Mouse (Mus musculus): Measurements from ENCODE around the gene Grid2.

The Grid2 gene

GRCm38 (mm10) chr6:64617417-64618135, 1361.9 kb downstream of the Grid2 start:
- no peak for TF ChIP-seq CTCF (conservative IDR thresholded peaks at IDR 0.05; ENCODE audit: low read length)
- no peak for TF ChIP-seq NANOG (IDR thresholded peaks at IDR 0.05; ENCODE audit: borderline replicate concordance, low read length)
- TF ChIP-seq POU5F1 (IDR thresholded peaks at IDR 0.05; ENCODE audit: borderline replicate concordance, low read length): no peak
- H3K4me3 ChIP-seq (replicated peaks; ENCODE audit: low read length): no peak overlapping the region
- H3K4me1 ChIP-seq (replicated peaks; ENCODE audit: low read depth, low read length): no peaks in the 10 kb centered on the region
- H3K27me3 ChIP-seq (ENCODE audit: insufficient read depth, low read length): no peaks in the 10 kb centered on the region
- no peaks in the 10 kb centered on the region for H3K9me3 ChIP-seq (ENCODE audit: low read length)
- H3K36me3 ChIP-seq (ENCODE audit: insufficient read depth, low read length): no peaks in the 10 kb centered on the region

DNA sequence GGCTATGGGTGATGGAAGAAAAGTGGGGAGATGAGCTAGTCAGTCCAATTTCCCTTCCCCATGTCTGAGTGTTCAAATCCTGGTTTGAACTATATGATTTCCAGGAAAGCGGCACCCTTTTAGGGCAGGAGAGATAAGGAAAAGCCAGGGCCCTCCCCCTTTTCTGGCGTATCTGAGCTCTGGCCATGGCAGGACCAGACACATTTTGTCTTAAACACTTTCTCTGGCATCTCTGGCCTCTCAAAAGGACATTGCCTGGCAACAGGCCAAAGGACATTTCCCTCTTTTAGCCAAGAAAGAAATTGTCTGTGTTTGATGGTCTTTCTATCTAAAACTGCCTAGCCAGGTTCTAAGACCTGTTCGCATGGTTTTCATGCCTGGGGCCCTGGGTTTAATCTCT, 1367.7 kb downstream of the Grid2 start:
- no peaks in the 10 kb centered on the region for H3K4me1 ChIP-seq (replicated peaks; ENCODE audit: low read depth, low read length)
- no peaks in the 10 kb centered on the region for H3K27me3 ChIP-seq (ENCODE audit: insufficient read depth, low read length)
- no peak overlapping the region for H3K4me3 ChIP-seq (replicated peaks; ENCODE audit: low read length)
- no peak for TF ChIP-seq NANOG (IDR thresholded peaks at IDR 0.05; ENCODE audit: borderline replicate concordance, low read length)
- TF ChIP-seq CTCF (conservative IDR thresholded peaks at IDR 0.05; ENCODE audit: low read length): no peak
- no peaks in the 10 kb centered on the region for H3K36me3 ChIP-seq (ENCODE audit: insufficient read depth, low read length)
- H3K9me3 ChIP-seq (ENCODE audit: low read length): no peaks in the 10 kb centered on the region

DNA sequence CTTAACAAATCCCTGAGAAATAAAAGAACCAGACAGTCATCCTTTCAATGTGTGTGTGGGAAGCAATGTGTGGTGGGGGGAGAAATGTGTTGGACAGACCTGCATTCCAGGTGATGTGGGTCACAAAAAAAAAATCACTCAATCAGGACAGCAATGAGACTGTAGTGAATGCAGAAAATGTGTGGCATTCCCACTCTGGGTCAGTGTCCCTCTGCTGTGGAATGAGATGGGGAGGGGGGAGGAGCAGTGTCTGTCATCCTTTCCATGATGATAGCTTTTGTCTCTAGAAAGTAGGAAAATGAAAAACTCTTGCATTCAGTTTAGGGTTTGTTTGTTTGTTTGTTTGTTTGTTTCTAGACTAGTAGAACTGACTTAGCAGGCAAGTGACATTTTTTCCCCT, 1392.0 kb downstream of the Grid2 start:
- H3K27me3 ChIP-seq (ENCODE audit: insufficient read depth, low read length): peaks cover 7% of the 10 kb centered on the region; the same call in 1 of the 2 replicates
- TF ChIP-seq POU5F1 (IDR thresholded peaks at IDR 0.05; ENCODE audit: borderline replicate concordance, low read length): no peak
- no peak for TF ChIP-seq CTCF (conservative IDR thresholded peaks at IDR 0.05; ENCODE audit: low read length)
- TF ChIP-seq NANOG (IDR thresholded peaks at IDR 0.05; ENCODE audit: borderline replicate concordance, low read length): no peak
- no peaks in the 10 kb centered on the region for H3K36me3 ChIP-seq (ENCODE audit: insufficient read depth, low read length)
- no peaks in the 10 kb centered on the region for H3K9me3 ChIP-seq (ENCODE audit: low read length)
- H3K4me3 ChIP-seq (replicated peaks; ENCODE audit: low read length): no peak overlapping the region
- H3K4me1 ChIP-seq (replicated peaks; ENCODE audit: low read depth, low read length): peaks cover 47% of the 10 kb centered on the region

GRCm38 (mm10) chr6:64648196-64648595, 1392.5 kb downstream of the Grid2 start:
- peaks cover 7% of the 10 kb centered on the region; the same call in 1 of the 2 replicates for H3K27me3 ChIP-seq (ENCODE audit: insufficient read depth, low read length)
- TF ChIP-seq NANOG (IDR thresholded peaks at IDR 0.05; ENCODE audit: borderline replicate concordance, low read length): peak; percentile 27; the same call in 1 of the 2 replicates
- TF ChIP-seq POU5F1 (IDR thresholded peaks at IDR 0.05; ENCODE audit: borderline replicate concordance, low read length): no peak
- no peak for TF ChIP-seq CTCF (conservative IDR thresholded peaks at IDR 0.05; ENCODE audit: low read length)
- no peaks in the 10 kb centered on the region for H3K9me3 ChIP-seq (ENCODE audit: low read length)
- peaks cover 53% of the 10 kb centered on the region for H3K4me1 ChIP-seq (replicated peaks; ENCODE audit: low read depth, low read length)
- H3K4me3 ChIP-seq (replicated peaks; ENCODE audit: low read length): no peak overlapping the region
- H3K36me3 ChIP-seq (ENCODE audit: insufficient read depth, low read length): no peaks in the 10 kb centered on the region

DNA sequence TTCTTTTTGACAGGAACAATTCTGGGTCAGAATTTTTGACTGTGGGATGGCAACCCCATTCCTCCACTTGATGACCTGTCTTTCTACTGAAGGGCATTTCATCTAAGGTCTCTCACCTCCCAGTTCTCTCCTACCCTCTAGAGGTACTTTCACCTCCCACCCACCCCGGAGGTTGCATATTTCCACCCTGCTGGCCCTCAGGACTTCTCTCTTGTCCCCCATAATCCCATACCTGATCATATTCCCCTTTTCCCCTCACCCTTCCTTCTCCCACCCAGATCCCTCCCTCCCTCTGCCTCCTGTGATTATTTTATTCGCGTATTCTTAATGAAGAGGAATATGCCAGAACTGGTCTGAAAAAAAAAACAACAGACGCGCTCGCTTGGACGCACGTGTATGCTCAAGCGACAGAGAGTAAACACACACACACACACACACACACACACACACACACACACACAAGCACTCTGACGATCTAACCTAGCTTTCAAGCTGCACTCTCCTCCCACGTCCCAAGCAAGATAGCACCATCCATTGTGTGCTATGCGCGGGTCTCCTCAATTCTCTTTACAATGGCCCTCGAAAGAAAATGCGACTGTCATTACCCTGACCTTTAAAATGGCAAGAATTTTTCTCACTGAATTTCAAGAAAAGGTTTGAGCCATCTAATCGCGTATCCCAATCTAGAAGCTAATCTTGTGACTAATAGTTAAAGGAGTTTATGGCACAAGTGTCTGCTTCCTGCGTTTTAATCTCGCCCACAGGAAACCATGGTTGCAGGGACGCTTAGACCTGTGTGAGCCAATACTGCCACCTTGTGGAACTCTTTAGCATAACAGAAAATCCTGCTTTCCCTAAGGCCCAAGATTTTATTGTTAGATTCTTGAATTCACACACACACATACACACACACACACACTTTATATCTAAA, 1393.9 kb downstream of the Grid2 start:
- Histone ChIP-seq H3K36me3 (ENCODE audit: insufficient read depth, low read length) (no peaks in the 10 kb centered on the region), H3K4me3 (replicated peaks; ENCODE audit: low read length) (no peak overlapping the region), H3K4me1 (replicated peaks; ENCODE audit: low read depth, low read length) (peaks cover 54% of the 10 kb centered on the region), H3K27me3 (ENCODE audit: insufficient read depth, low read length) (peaks cover 7% of the 10 kb centered on the region; the same call in 1 of the 2 replicates), H3K9me3 (ENCODE audit: low read length) (no peaks in the 10 kb centered on the region)
- TF ChIP-seq CTCF (conservative IDR thresholded peaks at IDR 0.05; ENCODE audit: low read length): peak; percentile 82
- TF ChIP-seq POU5F1 (IDR thresholded peaks at IDR 0.05; ENCODE audit: borderline replicate concordance, low read length): no peak

- no peaks in the 10 kb centered on the region for H3K36me3 ChIP-seq (ENCODE audit: insufficient read depth, low read length)
- H3K4me1 ChIP-seq (replicated peaks; ENCODE audit: low read depth, low read length): peaks cover 54% of the 10 kb centered on the region
- TF ChIP-seq CTCF (conservative IDR thresholded peaks at IDR 0.05; ENCODE audit: low read length) (no peak), NANOG (IDR thresholded peaks at IDR 0.05; ENCODE audit: borderline replicate concordance, low read length) (no peak), POU5F1 (IDR thresholded peaks at IDR 0.05; ENCODE audit: borderline replicate concordance, low read length) (no peak)
- H3K4me3 ChIP-seq (replicated peaks; ENCODE audit: low read length): no peak overlapping the region
- peaks cover 7% of the 10 kb centered on the region; the same call in 1 of the 2 replicates for H3K27me3 ChIP-seq (ENCODE audit: insufficient read depth, low read length)
- H3K9me3 ChIP-seq (ENCODE audit: low read length): no peaks in the 10 kb centered on the region
These were observed 1395.1 kb downstream of the Grid2 start for GRCm38 (mm10) chr6:64650765-64651164.

GRCm38 (mm10) chr6:64671010-64671409, 1415.3 kb downstream of the Grid2 start:
- no peak overlapping the region for H3K4me3 ChIP-seq (replicated peaks; ENCODE audit: low read length)
- H3K36me3 ChIP-seq (ENCODE audit: insufficient read depth, low read length): no peaks in the 10 kb centered on the region
- no peaks in the 10 kb centered on the region for H3K4me1 ChIP-seq (replicated peaks; ENCODE audit: low read depth, low read length)
- H3K9me3 ChIP-seq (ENCODE audit: low read length): no peaks in the 10 kb centered on the region
- no peaks in the 10 kb centered on the region for H3K27me3 ChIP-seq (ENCODE audit: insufficient read depth, low read length)
- TF ChIP-seq CTCF (conservative IDR thresholded peaks at IDR 0.05; ENCODE audit: low read length): no peak
- TF ChIP-seq POU5F1 (IDR thresholded peaks at IDR 0.05; ENCODE audit: borderline replicate concordance, low read length): no peak
- TF ChIP-seq NANOG (IDR thresholded peaks at IDR 0.05; ENCODE audit: borderline replicate concordance, low read length): no peak

DNA sequence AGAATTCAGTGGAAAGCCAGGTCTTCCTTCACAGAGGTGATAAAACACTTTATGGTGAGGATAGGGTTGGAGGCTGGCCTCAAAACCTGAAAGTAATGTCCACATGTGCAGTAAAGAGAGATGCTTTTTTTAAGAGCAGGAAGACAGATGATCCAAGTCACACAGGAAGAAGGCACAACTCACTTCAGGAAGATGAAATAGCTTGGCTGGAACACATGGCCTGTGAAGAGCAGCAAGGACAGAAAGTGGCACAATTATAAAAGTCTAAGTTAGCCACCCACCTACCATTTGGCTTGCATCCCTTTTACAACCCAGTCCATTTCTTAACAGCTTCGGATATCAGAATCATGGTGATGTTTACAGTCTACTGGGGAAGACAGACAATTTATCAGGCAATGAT, 1423.1 kb downstream of the Grid2 start:
- H3K36me3 ChIP-seq (ENCODE audit: insufficient read depth, low read length): no peaks in the 10 kb centered on the region
- H3K27me3 ChIP-seq (ENCODE audit: insufficient read depth, low read length): no peaks in the 10 kb centered on the region
- TF ChIP-seq NANOG (IDR thresholded peaks at IDR 0.05; ENCODE audit: borderline replicate concordance, low read length) (no peak), CTCF (conservative IDR thresholded peaks at IDR 0.05; ENCODE audit: low read length) (no peak), POU5F1 (IDR thresholded peaks at IDR 0.05; ENCODE audit: borderline replicate concordance, low read length) (no peak)
- peaks cover 19% of the 10 kb centered on the region for H3K4me1 ChIP-seq (replicated peaks; ENCODE audit: low read depth, low read length)
- H3K9me3 ChIP-seq (ENCODE audit: low read length): peaks cover 3% of the 10 kb centered on the region; the same call in 1 of the 2 replicates
- no peak overlapping the region for H3K4me3 ChIP-seq (replicated peaks; ENCODE audit: low read length)

All from E14TG2a.4 (cell line).